Mouse (Mus musculus) liver, adult (tissue): ENCODE data around the gene Cyp17a1.
A peak's percentile ranks its signal among the peaks of the same experiment; 100 is the strongest.

Experiments used
- GATA4 ChIP-seq: IDR thresholded peaks from 2 replicates; pipeline ENCODE4 v1.6.1; 2014; ENCODE audit warnings: mild to moderate bottlenecking, low read length; ENCODE audit not compliant: insufficient replicate concordance

Gene Cyp17a1

GRCm38 (mm10) chr19:46620016-46620808 is 52.8 kb downstream of the Cyp17a1 start:
- no peak for TF ChIP-seq GATA4

GRCm38 (mm10) chr19:46619518-46619917 is 53.5 kb downstream of the Cyp17a1 start:
- TF ChIP-seq GATA4 = no peak

- peak; percentile 68; the same call in 1 of the 2 replicates for TF ChIP-seq GATA4
Measured at GRCm38 (mm10) chr19:46619001-46619400, 54.0 kb downstream of the Cyp17a1 start.

GRCm38 (mm10) chr19:46618322-46618721 is 54.6 kb downstream of the Cyp17a1 start:
- no peak for TF ChIP-seq GATA4

- TF ChIP-seq GATA4 = no peak
Measured at GRCm38 (mm10) chr19:46617361-46617760, 55.6 kb downstream of the Cyp17a1 start.
